Mouse (Mus musculus): ENCODE data around the gene Bicd2.

- TF ChIP-seq CTCF (conservative IDR thresholded peaks at IDR 0.05; ENCODE audit: insufficient read depth, insufficient read length, low read depth, low read length): no peak
- TF ChIP-seq POLR2A (IDR thresholded peaks at IDR 0.05; ENCODE audit: low read depth, low read length): no peak
These were observed 29.7 kb upstream of the Bicd2 start for GRCm38 (mm10) chr13:49311642-49312041.
